Mouse (Mus musculus) midbrain, embryonic 10.5 days (tissue): Measurements from ENCODE around the gene Arv1. TPM values are rescaled to one million over a fixed set of nuclear protein-coding genes. Genes with fewer than 3 reads are reported as not detected.
A peak's percentile ranks its signal among the peaks of the same experiment; 100 is the strongest.

Experiments
- DNase-seq: peaks from one replicate; pipeline ENCODE4 v3.0.0-alpha.2; 2017; ENCODE audit warnings: low spot score
- H3K27ac ChIP-seq: fragments of 300-500 bp; sonication (generic); replicated peaks from 2 replicates; pipeline ENCODE4 v1.5.1; 2016; ENCODE audit warnings: mild to moderate bottlenecking
- H3K27me3 ChIP-seq: fragments of 300-500 bp; sonication (generic); 2 replicates; pipeline ENCODE4 v1.6.1; 2016; ENCODE audit warnings: low read depth, mild to moderate bottlenecking; ENCODE audit not compliant: poor library complexity, severe bottlenecking
- H3K36me3 ChIP-seq: fragments of 300-500 bp; sonication (generic); 2 replicates; pipeline ENCODE4 v1.6.1; 2016; ENCODE audit warnings: mild to moderate bottlenecking, moderate library complexity
- H3K4me1 ChIP-seq: fragments of 300-500 bp; sonication (generic); 2 replicates; pipeline ENCODE4 v1.6.1; 2016
- H3K4me3 ChIP-seq: fragments of 300-500 bp; sonication (generic); 2 replicates; pipeline ENCODE4 v1.5.1; 2016; ENCODE audit warnings: mild to moderate bottlenecking, moderate library complexity
- H3K9me3 ChIP-seq: fragments of 300-500 bp; sonication (generic); replicated peaks from 2 replicates; pipeline ENCODE4 v1.6.1; 2016; ENCODE audit warnings: mild to moderate bottlenecking
- WGBS: fragments of 180-500 bp; shearing (Covaris S2); methylation state at CpG from one replicate; pipeline ENCODE4 v1.1.7; 2016; 5-methylcytosine and 5-hydroxymethylcytosine counted together
- polyA plus RNA-seq: library from polyadenylated mRNA; unstranded; fragments of >200 nt; fragmentation: Nextera tagmentation; extraction: Ambion mirVana; gene quantifications from 2 replicates; pipeline ENCODE4 v1.2.1, GENCODE M21; 2016

Arv1 gene
- polyA plus RNA-seq, 1 experiment from 2014 or later: 35.4 TPM

GRCm38 (mm10) chr8:124780236-124780635 is 58.3 kb downstream of the Arv1 start:
- Histone ChIP-seq H3K27me3 (peaks cover 22% of the 10 kb centered on the region; the same call in 1 of the 2 replicates), H3K4me1 (peaks cover 10% of the 10 kb centered on the region; the same call in 1 of the 2 replicates), H3K4me3 (no peak overlapping the region), H3K9me3 (no peaks in the 10 kb centered on the region), H3K27ac (peak overlapping the region; percentile 46; the same call in 1 of the 2 replicates), H3K36me3 (no peaks in the 10 kb centered on the region)
- no peak for DNase-seq
- WGBS: 39% methylated on average over 7 of the region's 7 CpGs

DNA sequence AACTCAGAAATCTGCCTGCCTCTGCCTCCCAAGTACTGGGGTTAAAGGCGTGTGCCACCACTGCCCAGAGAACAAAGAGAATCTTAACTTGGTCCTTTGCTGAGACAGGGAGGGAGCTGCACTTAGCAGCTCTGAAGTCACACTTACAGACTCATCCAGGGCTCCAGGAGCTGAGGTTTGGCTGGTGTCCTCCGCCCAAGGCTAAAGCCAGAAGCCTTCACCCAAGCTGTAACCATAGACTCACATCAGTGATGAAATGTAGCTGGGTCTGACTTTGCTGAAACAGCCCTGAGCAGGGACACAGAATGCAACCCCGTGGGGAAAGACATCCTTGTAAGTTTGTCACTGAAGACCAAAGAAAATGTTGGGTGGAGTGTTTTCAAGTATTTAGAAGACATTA is 60.5 kb downstream of the Arv1 start:
- DNase-seq: no peak
- Histone ChIP-seq H3K4me3 (no peak overlapping the region), H3K36me3 (no peaks in the 10 kb centered on the region), H3K27me3 (peaks cover 6% of the 10 kb centered on the region), H3K27ac (no peak overlapping the region), H3K4me1 (peaks cover 10% of the 10 kb centered on the region; the same call in 1 of the 2 replicates), H3K9me3 (no peaks in the 10 kb centered on the region)
- 86% methylated on average over 3 of the region's 3 CpGs for WGBS

GRCm38 (mm10) chr8:124783228-124783627 is 61.3 kb downstream of the Arv1 start:
- Histone ChIP-seq H3K36me3 (no peaks in the 10 kb centered on the region), H3K27me3 (peaks cover 6% of the 10 kb centered on the region), H3K4me3 (no peak overlapping the region), H3K9me3 (no peaks in the 10 kb centered on the region), H3K27ac (no peak overlapping the region), H3K4me1 (peaks cover 10% of the 10 kb centered on the region; the same call in 1 of the 2 replicates)
- DNase-seq: no peak
- WGBS: 90% methylated on average over 15 of the region's 15 CpGs

Other genes with a start within 250 kb of the Arv1 start
- 45.6 and 46.5 TPM in 2 replicates for gene Cog2, start 201.4 kb upstream of the Arv1 start, polyA plus RNA-seq
- gene Agt, start 152.4 kb upstream of the Arv1 start, polyA plus RNA-seq: not detected in 2 replicates
- gene Capn9, start 146.0 kb upstream of the Arv1 start, polyA plus RNA-seq: not detected in 2 replicates
- 17.5 and 17.7 TPM in 2 replicates for gene 2310022B05Rik, start 58.8 kb upstream of the Arv1 start, polyA plus RNA-seq
- gene Ttc13, start 156 bp upstream of the Arv1 start, polyA plus RNA-seq: 53.3 and 56.0 TPM in 2 replicates
- 1.7 and 2.0 TPM in 2 replicates for gene Fam89a, start 29.7 kb downstream of the Arv1 start, polyA plus RNA-seq
- gene Trim67, start 71.0 kb downstream of the Arv1 start, polyA plus RNA-seq: 0.46 and 1.4 TPM in 2 replicates
- gene Gnpat, start 140.9 kb downstream of the Arv1 start, polyA plus RNA-seq: 149 and 156 TPM in 2 replicates
- 61.7 and 72.1 TPM in 2 replicates for gene 2810004N23Rik, start 141.0 kb downstream of the Arv1 start, polyA plus RNA-seq
- gene Exoc8, start 175.6 kb downstream of the Arv1 start, polyA plus RNA-seq: 8.4 and 9.6 TPM in 2 replicates
- gene Sprtn, start 175.7 kb downstream of the Arv1 start, polyA plus RNA-seq: 10.6 and 14.7 TPM in 2 replicates
- 11.9 and 12.3 TPM in 2 replicates for gene Egln1, start 227.2 kb downstream of the Arv1 start, polyA plus RNA-seq